Mouse (Mus musculus) liver, embryonic 14.5 days (tissue): ENCODE data around the gene Fgfr2. TPM values are rescaled to one million over a fixed set of nuclear protein-coding genes. Genes with fewer than 3 reads are reported as not detected.
A peak's percentile ranks its signal among the peaks of the same experiment; 100 is the strongest.

Experiments used
- ATAC-seq: fragments of 200-750 bp; cut with Nextera tagmentation; 2 replicates; pipeline ENCODE4 v1.8.0; 2017; ENCODE audit warnings: moderate number of reproducible peaks, mild to moderate bottlenecking, moderate library complexity; ENCODE audit not compliant: insufficient read depth
- DNase-seq, 3 experiments: peaks; one replicate each; pipeline ENCODE4 v3.0.0-alpha.2; 2012 to 2013; ENCODE audit warnings: low read depth in 3 of 3, low spot score in 3 of 3
- H3K27ac ChIP-seq: fragments of 300-500 bp; sonication (generic); 2 replicates; pipeline ENCODE4 v1.5.1; 2014; ENCODE audit warnings: moderate library complexity, mild to moderate bottlenecking, control low read depth, inconsistent platforms
- H3K27me3 ChIP-seq: fragments of 300-500 bp; sonication (generic); 2 replicates; pipeline ENCODE4 v1.6.1; 2014; ENCODE audit warnings: mild to moderate bottlenecking, low read length, moderate library complexity; ENCODE audit not compliant: control insufficient read depth, insufficient read depth
- H3K36me3 ChIP-seq: fragments of 300-500 bp; sonication (generic); replicated peaks from 2 replicates; pipeline ENCODE4 v1.6.1; 2014; ENCODE audit warnings: low read depth; ENCODE audit not compliant: control insufficient read depth, insufficient read depth
- H3K4me1 ChIP-seq, 2 experiments: fragments of 200-500 bp in 1 of 2; fragments of 300-500 bp in 1 of 2; sonication (generic) in 1 of 2; replicated peaks; 2 replicates each; pipeline ENCODE4 v1.6.1; 2012 to 2014; ENCODE audit warnings: antibody characterized with exemption in 1 of 2, inconsistent platforms in 1 of 2, low read length in 1 of 2; ENCODE audit not compliant: control insufficient read depth in 2 of 2, insufficient read depth in 2 of 2
- H3K4me2 ChIP-seq: fragments of 300-500 bp; sonication (generic); 2 replicates; pipeline ENCODE4 v1.6.1; 2014; ENCODE audit warnings: low read depth, mild to moderate bottlenecking, control low read depth, moderate library complexity
- H3K4me3 ChIP-seq, 2 experiments: fragments of 200-500 bp in 1 of 2; fragments of 300-500 bp in 1 of 2; sonication (generic) in 1 of 2; 2 replicates each; pipeline ENCODE4 v1.5.1; 2012 to 2014; ENCODE audit warnings: low read depth in 2 of 2, low read length in 2 of 2, mild to moderate bottlenecking in 2 of 2, control low read depth in 1 of 2, inconsistent platforms in 1 of 2, moderate library complexity in 1 of 2; ENCODE audit not compliant: insufficient read depth in 1 of 2
- H3K9ac ChIP-seq: fragments of 300-500 bp; sonication (generic); replicated peaks from 2 replicates; pipeline ENCODE4 v1.6.1; 2014; ENCODE audit warnings: mild to moderate bottlenecking, control low read depth, moderate library complexity
- H3K9me3 ChIP-seq: fragments of 300-500 bp; sonication (generic); 2 replicates; pipeline ENCODE4 v1.6.1; 2016; ENCODE audit warnings: low read length, mixed read lengths; ENCODE audit not compliant: control insufficient read depth
- CTCF ChIP-seq: IDR thresholded peaks from 2 replicates; pipeline ENCODE4 v1.5.1; 2016; ENCODE audit warnings: antibody characterized with exemption, low read depth, control low read depth
- EP300 ChIP-seq: IDR thresholded peaks from 2 replicates; pipeline ENCODE4 v1.6.1; 2016; ENCODE audit warnings: antibody characterized with exemption, low read depth
- WGBS: fragments of 180-500 bp; shearing (Covaris S2); extraction: QIAGEN DNeasy Blood & Tissue Kit; methylation state at CpG from one replicate; pipeline ENCODE4 v1.1.7; 2014; ENCODE audit not compliant: insufficient replicate concordance; 5-methylcytosine and 5-hydroxymethylcytosine counted together
- polyA plus RNA-seq, 2 experiments: library from polyadenylated mRNA; depleted of rRNA in 1 of 2; stranded (reverse) in 1 of 2; unstranded in 1 of 2; fragments of >200 nt; fragmentation: Nextera tagmentation in 1 of 2; extraction: Ambion mirVana in 1 of 2; gene quantifications; 2 replicates each; pipeline versions ENCODE4 v1.2.1 to v1.2.3; 2012 to 2014

The Fgfr2 gene
- polyA plus RNA-seq, 2 experiments, result 7.9 to 8.8 TPM

GRCm38 (mm10) chr7:132841287-132841686 is 281.9 kb downstream of the Fgfr2 start:
- Histone ChIP-seq H3K4me3 (no peak overlapping the region), H3K36me3 (no peaks in the 10 kb centered on the region; the same call in 1 of the 2 replicates), H3K4me1 (no peaks in the 10 kb centered on the region), H3K27me3 (no peaks in the 10 kb centered on the region), H3K9me3 (no peaks in the 10 kb centered on the region), H3K9ac (no peak overlapping the region), H3K27ac (no peak overlapping the region), H3K4me2 (no peak overlapping the region)
- 56% methylated on average over 5 of the region's 5 CpGs for WGBS
- no peak for TF ChIP-seq CTCF
- no peak for TF ChIP-seq EP300
- ATAC-seq (no peak), DNase-seq (no peak)

- no peak overlapping the region for H3K4me3 ChIP-seq
- TF ChIP-seq CTCF (no peak), EP300 (no peak)
- no peak for ATAC-seq
- 79% methylated on average over 4 of the region's 4 CpGs for WGBS
- H3K9me3 ChIP-seq, result no peaks in the 10 kb centered on the region
- H3K27ac ChIP-seq, result no peak overlapping the region
- H3K27me3 ChIP-seq, result no peaks in the 10 kb centered on the region
- H3K9ac ChIP-seq, result no peak overlapping the region
- no peak overlapping the region for H3K4me2 ChIP-seq
- no peak for DNase-seq
- peaks cover 3% of the 10 kb centered on the region; the same call in 1 of the 2 replicates for H3K36me3 ChIP-seq
- H3K4me1 ChIP-seq, result no peaks in the 10 kb centered on the region
These were observed 292.2 kb downstream of the Fgfr2 start for GRCm38 (mm10) chr7:132830955-132831354.

GRCm38 (mm10) chr7:132824346-132825022 is 298.7 kb downstream of the Fgfr2 start:
- no peaks in the 10 kb centered on the region for H3K9me3 ChIP-seq
- no peaks in the 10 kb centered on the region for H3K4me1 ChIP-seq
- H3K36me3 ChIP-seq, result no peaks in the 10 kb centered on the region
- ATAC-seq, result peak; percentile 45; the same call in 1 of the 2 replicates
- no peaks in the 10 kb centered on the region for H3K27me3 ChIP-seq
- no peak overlapping the region for H3K27ac ChIP-seq
- no peak for DNase-seq
- TF ChIP-seq EP300 (no peak), CTCF (no peak)
- no peak overlapping the region for H3K4me2 ChIP-seq
- H3K9ac ChIP-seq, result no peak overlapping the region
- 15% methylated on average over 1 of the region's 1 CpGs for WGBS
- H3K4me3 ChIP-seq, result no peak overlapping the region

- H3K4me2 ChIP-seq, result no peak overlapping the region
- no peak overlapping the region for H3K27ac ChIP-seq
- H3K36me3 ChIP-seq, result no peaks in the 10 kb centered on the region
- no peak overlapping the region for H3K9ac ChIP-seq
- TF ChIP-seq EP300, result no peak
- TF ChIP-seq CTCF, result no peak
- no peaks in the 10 kb centered on the region for H3K27me3 ChIP-seq
- no peak overlapping the region for H3K4me3 ChIP-seq
- no peaks in the 10 kb centered on the region for H3K9me3 ChIP-seq
- ATAC-seq, result no peak
- no peak for DNase-seq
- H3K4me1 ChIP-seq, result no peaks in the 10 kb centered on the region
These were observed 299.3 kb downstream of the Fgfr2 start for GRCm38 (mm10) chr7:132823832-132824231.

- Histone ChIP-seq H3K27me3 (no peaks in the 10 kb centered on the region), H3K9ac (no peak overlapping the region), H3K9me3 (no peaks in the 10 kb centered on the region), H3K4me2 (no peak overlapping the region), H3K4me1 (no peaks in the 10 kb centered on the region), H3K27ac (no peak overlapping the region), H3K4me3 (no peak overlapping the region), H3K36me3 (no peaks in the 10 kb centered on the region)
- ATAC-seq (no peak), DNase-seq (no peak)
- TF ChIP-seq CTCF (no peak), EP300 (no peak)
- WGBS, result 54% methylated on average over 3 of the region's 3 CpGs
These were observed 302.5 kb downstream of the Fgfr2 start for GRCm38 (mm10) chr7:132820692-132821091.
